Mouse (Mus musculus): Measurements from ENCODE around the gene Krt23. TPM values are rescaled to one million over a fixed set of nuclear protein-coding genes. Genes with fewer than 3 reads are reported as not detected.

Gene Krt23
- total RNA-seq, 2 experiments from 2014 or later = 0.17 TPM; not detected in 1

DNA sequence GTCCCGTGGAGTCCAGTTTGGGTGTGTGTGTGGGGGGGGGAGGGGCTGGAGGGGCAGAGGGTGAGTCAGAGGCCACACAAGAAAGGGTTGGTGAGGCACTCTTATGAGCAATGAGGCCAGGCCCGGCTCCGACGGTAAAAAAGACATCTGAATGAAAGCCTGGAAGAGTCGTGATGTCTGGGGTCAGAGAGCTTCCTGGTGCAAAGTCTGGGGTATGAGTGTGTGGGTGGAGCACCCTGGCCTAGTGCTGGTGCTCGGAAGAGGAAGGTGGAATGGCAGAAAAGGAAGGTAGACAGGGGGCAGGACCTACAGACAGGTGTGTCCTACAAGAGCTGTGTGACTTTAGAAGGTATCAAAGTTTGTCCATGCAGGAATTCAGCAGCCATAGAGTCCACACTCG is 34.0 kb downstream of the Krt23 start:
- DNase-seq = no peak
- intact Hi-C loops (cut with DNase I) = no loop called here

DNA sequence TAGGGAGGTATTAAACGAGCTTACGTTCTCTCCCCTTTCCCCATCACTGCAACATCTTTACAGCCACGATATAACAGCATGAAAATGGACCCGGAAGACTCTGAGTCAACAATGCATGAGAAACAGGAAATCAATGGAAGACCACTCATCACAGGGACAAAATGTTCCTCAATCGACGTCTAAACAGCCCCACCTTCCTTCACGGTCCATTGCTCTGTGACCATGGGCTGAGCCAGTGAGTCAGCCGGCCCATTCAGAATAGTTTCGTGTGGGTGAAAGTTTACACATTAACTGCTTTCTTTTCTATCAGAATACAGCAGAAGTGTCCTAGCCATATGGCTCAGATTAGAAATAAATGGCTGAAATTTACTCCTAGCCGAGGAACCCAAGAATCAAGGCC is 38.2 kb downstream of the Krt23 start:
- intact Hi-C loops (cut with DNase I) = no loop called here
- DNase-seq = no peak

DNA sequence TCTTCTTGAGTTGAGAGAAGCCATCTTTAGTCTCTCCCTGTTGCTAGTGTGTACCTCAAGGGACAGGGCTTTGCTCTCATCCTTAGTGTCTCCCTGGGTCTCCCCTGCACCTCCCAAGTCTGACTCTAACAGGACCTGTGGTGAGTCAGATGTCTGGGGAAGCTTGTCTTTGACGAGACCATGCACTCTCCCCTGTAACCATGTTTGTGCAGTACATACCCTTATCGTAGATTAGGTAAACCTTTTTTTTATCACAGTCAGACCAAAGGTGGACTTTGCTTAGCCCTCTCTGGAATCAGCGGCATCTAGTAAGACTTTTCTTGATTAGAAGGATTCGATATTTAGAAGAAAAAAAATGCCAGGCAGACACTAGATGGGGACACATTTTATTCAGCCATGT is 38.9 kb downstream of the Krt23 start:
- DNase-seq = no peak
- intact Hi-C loops (cut with DNase I) = no loop called here

DNA sequence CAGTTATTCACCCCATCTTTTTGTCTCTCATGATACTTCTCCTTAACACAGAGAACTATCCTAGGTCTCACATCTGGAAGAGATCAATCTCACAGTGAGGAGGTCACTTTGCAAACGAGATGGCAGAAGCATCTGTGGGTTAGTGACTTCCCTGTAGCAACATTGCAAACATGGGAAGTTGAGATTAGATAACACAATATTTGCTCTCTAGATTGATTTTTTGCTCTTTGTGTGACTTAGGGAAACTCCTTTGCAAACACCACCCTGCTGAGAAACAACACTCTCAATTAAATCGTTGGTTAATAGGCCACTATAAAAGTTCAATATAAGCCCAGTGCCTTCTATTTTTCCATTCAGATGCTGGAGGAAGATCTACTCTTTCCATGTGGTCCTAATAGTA is 44.2 kb downstream of the Krt23 start:
- intact Hi-C loops (cut with DNase I) = no loop called here
- no peak for DNase-seq

DNA sequence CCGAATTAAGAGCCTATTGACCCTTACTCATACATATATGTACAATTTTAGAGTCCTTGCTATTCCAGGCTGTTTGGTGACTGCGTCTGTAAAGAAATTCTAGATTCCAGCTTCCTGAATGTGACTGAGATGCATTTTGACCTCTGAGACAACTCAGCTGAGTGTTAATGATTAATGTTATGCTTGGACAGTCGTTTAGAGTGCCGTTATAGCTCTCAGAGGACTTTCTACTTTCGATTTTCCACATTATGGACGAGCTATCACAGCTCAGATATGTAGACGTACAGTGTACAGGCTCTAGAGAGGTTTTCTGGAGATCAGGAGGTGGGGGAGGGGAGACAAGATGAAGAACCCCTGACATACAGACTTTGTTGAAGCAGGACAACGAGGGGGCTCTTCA is 51.7 kb downstream of the Krt23 start:
- no peak for DNase-seq
- intact Hi-C loops (cut with DNase I) = no loop called here

DNA sequence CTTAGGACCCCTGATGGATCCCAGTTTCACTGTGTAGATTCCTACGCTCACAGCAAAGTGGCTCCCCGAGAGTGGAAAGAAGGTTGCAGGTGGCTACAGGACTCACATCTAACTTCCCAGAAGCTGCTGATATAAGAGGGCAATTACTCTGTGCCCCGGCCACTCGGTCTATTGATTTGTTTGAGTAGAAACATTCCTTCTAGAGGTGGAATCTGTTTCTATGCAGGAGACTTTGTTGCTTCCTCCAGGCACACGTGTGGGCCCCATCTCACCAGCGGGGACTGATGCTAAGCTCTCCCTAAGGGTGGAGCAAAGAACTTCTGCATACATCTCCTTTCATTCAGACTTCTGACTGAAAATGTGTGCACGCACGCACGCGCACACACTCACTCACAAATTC is 53.5 kb downstream of the Krt23 start:
- DNase-seq = no peak
- intact Hi-C loops (cut with DNase I) = no loop called here

DNA sequence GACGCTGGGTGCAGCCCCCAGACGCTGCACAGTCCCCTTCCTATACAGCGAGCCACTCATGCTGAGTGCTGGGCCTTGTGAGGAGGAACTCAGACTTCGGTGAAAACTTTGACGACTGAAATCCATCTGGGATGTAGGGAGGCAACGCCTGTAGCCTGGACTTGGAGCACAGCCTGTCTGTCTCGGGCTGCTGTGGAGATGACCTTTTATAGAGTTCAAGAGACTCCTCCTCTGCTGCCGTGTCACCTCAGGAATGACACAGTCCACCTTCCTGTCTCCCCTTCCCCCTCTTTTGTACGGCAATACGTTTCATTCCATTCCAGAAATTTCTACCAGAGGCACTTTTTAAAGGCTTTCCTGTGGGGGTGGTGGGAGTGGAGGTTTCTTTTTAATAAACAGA is 55.0 kb downstream of the Krt23 start, which contains the start of gene Krt20:
Gene Krt20 (minus strand): TSS at position 179 of the 400 bp plus-strand sequence.
- DNase-seq = peak in 1 of 2 experiments; percentile 2
- intact Hi-C loops (cut with DNase I) = no loop called here

DNA sequence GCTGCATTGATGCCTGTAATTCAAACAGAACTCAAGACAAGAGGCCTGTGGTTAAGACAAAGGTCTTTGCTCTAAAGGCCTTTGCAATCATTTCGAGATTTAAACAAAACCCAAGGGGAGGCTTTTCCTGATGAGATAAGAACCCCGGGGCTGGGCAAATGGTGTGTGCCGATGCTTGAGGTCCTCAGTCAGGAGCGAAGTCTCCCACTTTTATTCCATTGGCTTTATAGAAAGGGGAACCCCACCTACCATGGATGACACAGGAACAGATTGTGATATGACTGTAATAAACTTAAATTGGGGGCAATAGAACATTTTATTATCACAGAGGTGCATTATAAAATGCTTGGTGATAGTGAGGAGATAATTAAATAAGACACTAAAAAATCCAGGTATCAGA is 56.3 kb downstream of the Krt23 start:
- intact Hi-C loops (cut with DNase I) = no loop called here

DNA sequence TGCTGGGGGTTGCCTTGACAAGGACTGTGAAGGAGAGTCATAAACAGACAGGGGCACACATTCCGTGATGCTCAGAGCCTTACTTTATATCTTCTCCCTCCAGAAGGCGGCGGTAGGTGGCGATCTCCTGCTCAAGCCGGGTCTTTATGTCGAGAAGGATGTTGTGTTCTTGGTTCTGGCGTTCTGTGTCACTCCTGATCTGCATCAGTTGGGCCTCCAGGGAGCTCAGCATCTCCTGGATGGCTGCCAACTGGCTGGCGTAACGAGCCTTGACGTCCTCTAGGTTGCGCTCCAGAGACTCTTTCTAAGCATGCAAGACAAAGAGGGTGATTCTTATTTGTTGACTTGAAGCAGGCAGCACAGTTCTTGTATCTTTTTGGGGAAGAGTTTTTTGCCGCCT is 62.3 kb downstream of the Krt23 start:
- DNase-seq = peak in 1 of 2 experiments; percentile 17
- intact Hi-C loops (cut with DNase I) = no loop called here

More for the DNA sequence above, 56.3 kb downstream of the Krt23 start:
- DNase-seq = no peak

Other genes starting within 250 kb of the Krt23 start
- 10 to 100 TPM; 12.6 to 18.9 TPM for gene Krt222, start 249.1 kb downstream of the Krt23 start, total RNA-seq (2021)
- not detected for gene Krt24, start 207.9 kb downstream of the Krt23 start, total RNA-seq (2021)
- not detected for gene Krt25, start 170.2 kb downstream of the Krt23 start, total RNA-seq (2021)
- gene Krt26, start 155.2 kb downstream of the Krt23 start, total RNA-seq (2021) = not detected
- gene Krt27, start 142.0 kb downstream of the Krt23 start, total RNA-seq (2021) = not detected
- not detected for gene Krt28, start 118.2 kb downstream of the Krt23 start, total RNA-seq (2021)
- gene Krt10, start 103.8 kb downstream of the Krt23 start, total RNA-seq (2021) = 1 to 10 TPM; 6.8 to 9.7 TPM
- not detected for gene Krt12, start 70.9 kb downstream of the Krt23 start, total RNA-seq (2021)
- under 1 TPM; 0.26 to 0.30 TPM for gene Krt20, start 55.0 kb downstream of the Krt23 start, total RNA-seq (2021)
- not detected for gene Krt39, start 28.2 kb upstream of the Krt23 start, total RNA-seq (2021)
- gene Krt40, start 50.0 kb upstream of the Krt23 start, total RNA-seq (2021) = not detected
- gene Krtap3-3, start 57.7 kb upstream of the Krt23 start, total RNA-seq (2021) = not detected
- gene Krtap3-2, start 63.7 kb upstream of the Krt23 start, total RNA-seq (2021) = not detected
- not detected for gene Gm11939, start 66.3 kb upstream of the Krt23 start, total RNA-seq (2021)
- not detected for gene Krtap3-1, start 73.5 kb upstream of the Krt23 start, total RNA-seq (2021)
- gene Krtap1-5, start 87.9 kb upstream of the Krt23 start, total RNA-seq (2021) = not detected
- gene Krtap1-4, start 90.5 kb upstream of the Krt23 start, total RNA-seq (2021) = not detected
- gene Krtap1-3, start 98.2 kb upstream of the Krt23 start, total RNA-seq (2021) = not detected
- gene Krtap9-3, start 105.0 kb upstream of the Krt23 start, total RNA-seq (2021) = not detected
- gene Gm11938, start 110.2 kb upstream of the Krt23 start, total RNA-seq (2021) = not detected
- gene Gm11937, start 117.1 kb upstream of the Krt23 start, total RNA-seq (2021) = not detected
- gene Krtap2-4, start 121.7 kb upstream of the Krt23 start, total RNA-seq (2021) = not detected
- not detected for gene Gm11562, start 127.3 kb upstream of the Krt23 start, total RNA-seq (2021)
- gene Krtap4-1, start 135.1 kb upstream of the Krt23 start, total RNA-seq (2021) = not detected
- not detected for gene Krtap4-2, start 141.9 kb upstream of the Krt23 start, total RNA-seq (2021)
- not detected for gene Krtap4-7, start 151.0 kb upstream of the Krt23 start, total RNA-seq (2021)
- gene Gm11555, start 157.1 kb upstream of the Krt23 start, total RNA-seq (2021) = not detected
- not detected for gene Gm11563, start 165.8 kb upstream of the Krt23 start, total RNA-seq (2021)
- not detected for gene Krtap4-6, start 172.8 kb upstream of the Krt23 start, total RNA-seq (2021)
- gene Gm14190, start 197.6 kb upstream of the Krt23 start, total RNA-seq (2021) = not detected
- gene Gm14180, start 241.2 kb upstream of the Krt23 start, total RNA-seq (2021) = not detected